Mouse (Mus musculus) T-helper 2 cell (primary cell): ENCODE measurements around the gene Cisd1.
"Not testable (repeated sequence)": the region's sequence is repeated elsewhere in the genome, so short reads cannot be mapped to it uniquely, and the experiment has no call there.

ENCODE experiments used
- in situ Hi-C: fragments of 300-600 bp; cut with MboI, MseI; formaldehyde crosslinking; loops from one replicate; pipeline ENCODE4 v1.15.1; 2025; ENCODE audit warnings: high pct_unique_total_duplicates

The Cisd1 gene

GRCm38 (mm10) chr10:71344579-71345143 is at the start of gene Cisd1:
TSS of gene Cisd1 (minus strand) at chr10:71344954.
- in situ Hi-C loops = loop anchor here (5.0 to 10.0 kb wide), 3 partner anchors 52 to 1250 kb away; partner anchors contain the start of genes Ccdc6 and Tfam

- in situ Hi-C loops = no loop called here
These were observed 44.6 kb upstream of the Cisd1 start for GRCm38 (mm10) chr10:71389311-71389710.

GRCm38 (mm10) chr10:71384159-71385044 is 39.6 kb upstream of the Cisd1 start:
- in situ Hi-C loops = no loop called here

DNA sequence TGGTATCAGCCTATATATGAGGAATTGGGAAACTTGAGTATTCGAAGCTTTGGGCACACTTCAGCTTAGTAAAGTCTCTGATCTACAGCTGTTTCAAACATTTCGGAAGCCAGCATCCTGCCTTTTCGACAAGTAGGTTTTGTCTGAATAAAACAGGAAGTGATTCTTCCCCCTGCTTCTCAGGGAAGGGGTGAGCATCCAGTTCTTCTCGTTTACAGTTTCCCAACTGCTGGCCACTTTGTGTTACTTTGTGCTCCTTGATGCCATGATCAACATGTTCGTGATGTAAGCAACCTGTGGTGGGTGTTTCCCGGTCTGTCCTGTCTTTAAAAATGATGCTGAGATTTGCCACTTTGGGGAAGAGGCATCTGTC is 38.8 kb upstream of the Cisd1 start:
- in situ Hi-C loops = not testable (repeated sequence)

DNA sequence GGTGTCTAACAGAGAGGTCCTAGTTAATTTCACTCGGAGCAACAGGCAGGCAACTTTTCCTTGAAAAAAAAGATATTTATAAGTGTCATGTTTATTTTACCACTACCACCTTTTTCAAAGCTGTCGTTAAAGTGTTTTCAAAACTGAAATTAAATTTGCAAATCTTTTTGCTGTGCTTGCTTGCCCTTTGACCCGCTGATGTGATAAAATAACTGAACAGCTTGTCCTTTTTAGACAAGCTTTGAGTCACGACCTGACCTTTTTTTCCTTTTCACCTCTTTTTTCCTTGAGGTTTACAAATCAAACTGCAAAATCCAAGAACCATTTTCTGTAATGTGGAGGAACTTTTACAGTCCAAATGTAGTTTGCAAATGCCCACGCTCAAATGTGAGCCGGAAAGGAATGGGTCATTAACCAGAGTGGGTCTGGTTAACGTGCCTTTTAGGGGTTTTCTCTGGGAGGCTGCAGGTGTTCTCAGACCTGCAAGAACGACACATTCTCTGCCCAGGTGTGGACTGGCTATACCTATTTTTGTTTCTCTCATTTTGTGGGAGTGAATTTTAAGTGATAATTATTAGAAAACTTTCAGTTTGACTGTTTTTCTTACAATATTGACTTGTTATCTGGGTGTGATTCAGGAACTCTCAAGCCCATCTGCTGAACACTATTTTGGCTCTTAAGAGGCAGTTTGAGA is 38.3 kb upstream of the Cisd1 start:
- in situ Hi-C loops = no loop called here

DNA sequence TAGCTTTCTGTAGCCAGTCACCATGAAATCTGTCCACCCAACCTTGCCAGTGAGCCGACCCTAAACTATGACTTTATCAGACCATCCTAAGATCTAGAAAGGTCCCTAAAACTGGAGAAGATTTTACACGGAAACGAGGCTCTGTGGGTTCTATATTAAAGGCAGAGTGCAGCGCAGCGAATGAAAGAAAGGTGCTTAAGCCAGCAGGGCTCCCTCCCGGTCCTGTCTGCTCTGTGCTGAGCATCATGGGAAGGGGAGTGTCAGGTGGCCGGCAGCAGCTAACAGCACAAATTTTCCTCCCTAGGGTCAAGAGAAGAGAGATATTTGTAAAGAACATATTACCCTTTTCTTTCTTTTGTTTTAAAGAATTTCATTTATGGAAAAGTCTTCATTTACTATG is 37.4 kb upstream of the Cisd1 start:
- in situ Hi-C loops = no loop called here

DNA sequence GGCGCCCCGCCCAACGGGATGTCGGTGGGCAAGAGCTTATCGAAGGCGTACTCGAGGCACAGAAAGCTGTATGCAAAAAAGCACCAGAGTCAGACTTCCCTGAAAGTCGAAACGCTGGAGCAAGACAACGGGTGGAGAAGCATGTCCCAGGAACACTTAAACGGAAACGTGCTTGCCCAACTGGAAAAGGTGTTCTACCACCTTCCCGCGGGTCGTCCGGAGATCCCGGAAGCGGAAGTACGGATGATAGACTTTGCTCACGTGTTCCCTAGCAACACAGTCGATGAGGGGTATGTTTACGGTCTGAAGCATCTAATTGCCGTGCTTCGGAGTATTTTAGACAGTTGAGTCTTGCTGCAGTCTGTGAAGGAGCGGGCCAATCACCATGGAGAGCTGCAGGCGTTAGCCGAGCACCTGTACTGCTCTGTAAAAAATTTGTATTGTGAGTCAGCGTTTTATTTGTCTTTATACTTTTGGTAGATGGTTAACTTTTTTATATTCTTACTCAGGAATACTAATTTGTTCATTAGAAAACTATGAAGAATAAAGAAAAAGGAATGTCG is 36.8 kb upstream of the Cisd1 start:
- in situ Hi-C loops = no loop called here

DNA sequence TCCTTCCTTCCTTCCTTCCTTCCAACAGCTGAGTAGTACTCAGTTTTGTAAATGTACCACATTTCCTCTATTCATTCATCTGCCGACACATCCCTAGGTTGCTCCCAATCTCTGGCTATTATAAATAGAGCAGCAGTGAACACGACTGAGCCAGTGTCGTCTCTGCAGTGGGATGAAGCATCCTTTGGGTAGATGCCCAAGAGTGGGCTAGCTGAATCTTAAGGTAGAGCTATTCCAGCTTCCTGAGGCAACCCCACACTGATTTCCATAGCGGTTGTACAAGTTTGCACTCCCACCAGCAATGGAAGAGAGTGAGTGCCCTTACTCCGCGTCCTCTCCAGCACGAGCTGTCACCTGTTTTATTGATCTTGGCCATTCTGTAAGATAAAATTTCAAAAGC is 35.7 kb upstream of the Cisd1 start:
- in situ Hi-C loops = no loop called here

- in situ Hi-C loops = no loop called here
These were observed 31.3 kb upstream of the Cisd1 start for GRCm38 (mm10) chr10:71376014-71376413.

- in situ Hi-C loops = no loop called here
These were observed 29.0 kb upstream of the Cisd1 start for GRCm38 (mm10) chr10:71373706-71374105.

DNA sequence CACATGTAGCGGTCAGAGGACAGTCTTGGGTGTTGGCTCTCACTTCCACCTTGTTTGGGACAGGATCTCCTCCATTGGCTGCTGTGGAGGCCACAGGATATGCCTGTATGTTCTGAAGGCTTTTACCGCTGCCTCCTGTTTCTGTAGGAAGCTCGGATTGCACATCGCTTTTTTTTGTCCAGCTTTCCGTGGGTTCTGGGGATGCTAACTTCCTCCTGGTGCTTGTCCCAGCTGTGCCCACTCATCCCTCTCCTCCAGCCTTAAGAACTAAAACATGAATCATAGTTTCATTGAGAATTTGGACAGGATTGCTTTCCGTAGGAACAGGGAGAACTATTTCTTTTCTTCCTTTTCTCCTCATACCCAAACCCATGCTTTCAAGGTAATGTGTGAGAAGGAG is 27.1 kb upstream of the Cisd1 start:
- in situ Hi-C loops = no loop called here

GRCm38 (mm10) chr10:71369466-71369865 is 24.7 kb upstream of the Cisd1 start:
- in situ Hi-C loops = no loop called here

DNA sequence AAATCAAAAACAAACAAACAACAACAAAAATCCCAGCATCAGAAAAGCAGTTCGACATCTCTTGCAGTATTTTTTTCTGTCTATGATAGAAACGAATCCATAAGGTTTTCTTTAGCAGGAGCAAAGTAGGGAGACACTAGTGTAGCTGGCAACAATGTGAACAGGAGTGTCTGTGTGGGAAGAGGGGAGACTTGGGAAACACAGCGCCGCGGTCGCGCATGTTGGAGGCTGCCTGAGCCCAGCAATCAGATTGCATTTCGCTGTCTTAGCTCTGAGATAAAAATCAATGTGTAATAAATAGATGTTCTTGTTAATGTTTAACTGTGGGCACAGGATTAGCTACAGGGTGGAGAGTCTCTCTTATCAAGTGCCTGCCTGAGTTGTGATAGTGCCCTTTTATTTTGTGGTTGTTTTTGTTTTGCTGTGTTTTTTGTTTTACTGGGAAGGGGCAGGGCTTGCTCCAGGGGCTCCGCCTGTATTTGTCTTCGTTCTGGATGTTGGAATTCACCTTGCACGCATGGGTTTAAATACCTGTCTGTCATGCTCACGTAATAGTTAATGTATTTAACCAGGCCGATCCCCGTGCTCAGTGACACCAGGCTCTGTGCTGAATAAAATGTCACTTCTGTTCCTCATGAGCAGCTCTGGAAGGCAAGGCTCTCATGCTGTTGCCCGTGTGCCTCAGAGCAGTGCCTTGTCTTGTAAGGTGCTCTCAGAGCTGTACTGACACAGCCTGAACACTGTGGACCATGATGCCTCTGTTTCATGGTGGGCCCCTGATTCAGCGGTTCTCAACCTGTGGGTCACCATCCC is 23.6 kb upstream of the Cisd1 start:
- in situ Hi-C loops = no loop called here

DNA sequence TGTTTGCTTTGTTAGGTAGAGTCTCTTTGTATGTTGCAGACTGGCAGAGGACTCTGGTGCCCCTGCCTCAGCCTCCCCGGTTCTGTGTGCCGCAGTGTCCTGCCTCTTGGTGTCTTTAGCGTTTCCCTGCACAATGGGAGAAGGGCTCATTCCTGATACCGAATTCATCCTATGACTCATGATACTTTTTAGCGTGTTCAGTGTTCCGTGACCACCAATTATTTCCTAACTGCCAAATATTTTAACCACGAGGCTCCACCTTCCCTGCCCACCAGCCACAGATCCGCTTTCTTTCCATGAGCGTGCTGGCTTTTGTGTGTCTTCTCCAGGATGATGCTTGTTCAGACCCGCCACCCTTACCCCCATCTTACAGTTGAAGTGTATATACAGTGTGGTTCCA is 19.1 kb upstream of the Cisd1 start:
- in situ Hi-C loops = no loop called here

- in situ Hi-C loops = no loop called here
These were observed 18.7 kb upstream of the Cisd1 start for GRCm38 (mm10) chr10:71363440-71363839.

DNA sequence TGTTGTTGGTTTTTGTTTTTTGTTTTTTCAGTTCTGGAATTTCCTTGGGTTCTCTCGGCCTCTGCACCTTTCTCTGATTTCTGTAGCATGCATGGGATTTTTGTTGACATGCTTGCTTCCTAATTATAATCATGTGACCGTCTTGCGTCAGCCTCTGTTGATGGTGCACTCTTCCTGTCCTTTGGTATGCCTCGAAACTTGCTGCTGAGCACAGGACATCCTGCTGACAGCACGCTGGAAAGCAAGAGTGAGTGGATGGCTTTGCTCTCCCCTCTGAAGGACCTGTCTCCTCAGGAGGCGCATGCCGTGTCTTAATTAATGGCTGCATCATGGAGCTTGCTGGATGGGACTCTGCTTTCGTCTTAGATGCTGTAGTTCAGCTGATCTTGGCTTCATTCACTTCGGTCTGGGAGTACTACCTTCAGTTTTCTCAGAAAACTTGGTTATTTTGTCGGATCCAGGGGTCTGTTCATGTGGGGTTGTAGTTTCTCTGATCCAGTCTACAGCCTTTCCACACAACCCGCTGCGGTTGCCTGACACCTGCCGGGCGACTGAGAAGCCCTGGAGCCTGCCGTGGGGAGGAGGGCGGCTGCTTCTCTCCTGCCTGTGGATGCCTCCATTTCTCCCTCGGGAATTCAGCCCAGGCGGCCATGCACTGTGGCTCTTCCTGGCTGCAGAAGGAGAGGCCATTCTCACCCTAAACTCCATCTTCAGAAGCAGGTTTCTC is 17.2 kb upstream of the Cisd1 start:
- in situ Hi-C loops = no loop called here

GRCm38 (mm10) chr10:71361044-71361443 is 16.3 kb upstream of the Cisd1 start:
- in situ Hi-C loops = no loop called here

GRCm38 (mm10) chr10:71354947-71355346 is 10.2 kb upstream of the Cisd1 start:
- in situ Hi-C loops = no loop called here

- in situ Hi-C loops = no loop called here
These were observed 9.1 kb upstream of the Cisd1 start for GRCm38 (mm10) chr10:71353850-71354249.

- in situ Hi-C loops = no loop called here
These were observed 6.5 kb upstream of the Cisd1 start for GRCm38 (mm10) chr10:71351301-71351700.

GRCm38 (mm10) chr10:71349290-71349689 is 4.5 kb upstream of the Cisd1 start:
- in situ Hi-C loops = loop anchor here (5.0 to 10.0 kb wide), 3 partner anchors 57 to 1254 kb away; partner anchors contain the start of genes Ccdc6 and Tfam
